Mouse (Mus musculus) small intestine, adult 2 months (tissue): Measurements from ENCODE around the gene Gramd1c.

Experiments used
- CTCF ChIP-seq: fragments of 200-500 bp; IDR thresholded peaks from 2 replicates; pipeline ENCODE4 v1.5.1; 2012; ENCODE audit warnings: low read depth, mild to moderate bottlenecking, control low read depth, inconsistent platforms, low read length, moderate library complexity, mixed read lengths; ENCODE audit not compliant: insufficient replicate concordance, insufficient read length; ENCODE audit errors: extremely low read depth
- POLR2A ChIP-seq: fragments of 200-500 bp; IDR thresholded peaks from 2 replicates; pipeline ENCODE4 v1.6.1; 2012; ENCODE audit warnings: low read depth, mild to moderate bottlenecking, control low read depth, inconsistent platforms, low read length, moderate library complexity

- TF ChIP-seq CTCF (no peak), POLR2A (no peak)
Observed at GRCm38 (mm10) chr16:43979010-43979327, 84.2 kb downstream of the Gramd1c start.
